Mouse (Mus musculus) ES-E14 (cell line): ENCODE results near the gene Hacd4.

Experiments
- MAFK ChIP-seq: IDR thresholded peaks from 2 replicates; pipeline ENCODE4 v1.6.1; 2014; ENCODE audit warnings: mild to moderate bottlenecking, low read depth, low read length, inconsistent platforms; ENCODE audit not compliant: insufficient read depth
- ZNF384 ChIP-seq: IDR thresholded peaks from 2 replicates; pipeline ENCODE4 v1.6.1; 2012; ENCODE audit warnings: low read depth, low read length, inconsistent platforms

GRCm38 (mm10) chr4:88448976-88449375, 10.2 kb upstream of the Hacd4 start:
- TF ChIP-seq ZNF384, result no peak
- no peak for TF ChIP-seq MAFK
